Mouse (Mus musculus) liver, adult 2 months (tissue): ENCODE measurements at regions not wholly inside any gene's neighbourhood (a gene's known extent, or its start where the extent isn't known, plus 50 kb on each side); places are given as distances from the start of the nearest gene placed in this dataset.

Experiments used
- DNase-seq: peaks from one replicate; pipeline ENCODE4 v3.0.0-alpha.2; 2011; ENCODE audit warnings: low read depth, low spot score; ENCODE audit errors: extremely low read depth
- H3K27ac ChIP-seq: fragments of 200-500 bp; replicated peaks from 2 replicates; pipeline ENCODE4 v1.5.1; 2012; ENCODE audit warnings: low read depth, mild to moderate bottlenecking, control low read depth, inconsistent platforms, low read length; ENCODE audit not compliant: insufficient read depth
- H3K27me3 ChIP-seq: fragments of 200-500 bp; 2 replicates; pipeline ENCODE4 v1.6.1; 2012; ENCODE audit warnings: mild to moderate bottlenecking, moderate library complexity, low read length, inconsistent platforms; ENCODE audit not compliant: control insufficient read depth, insufficient read depth
- H3K36me3 ChIP-seq: fragments of 200-500 bp; 2 replicates; pipeline ENCODE4 v1.6.1; 2012; ENCODE audit warnings: low read length, inconsistent platforms; ENCODE audit not compliant: control insufficient read depth, insufficient read depth
- H3K4me1 ChIP-seq: fragments of 200-500 bp; 2 replicates; pipeline ENCODE4 v1.6.1; 2011; ENCODE audit warnings: low read length; ENCODE audit not compliant: control insufficient read depth, insufficient read depth
- H3K4me3 ChIP-seq: fragments of 200-500 bp; 2 replicates; pipeline ENCODE4 v1.5.1; 2011; ENCODE audit warnings: low read depth, mild to moderate bottlenecking, control low read depth, low read length, moderate library complexity; ENCODE audit not compliant: insufficient read depth
- H3K79me2 ChIP-seq: fragments of 200-500 bp; 2 replicates; pipeline ENCODE4 v1.6.1; 2012; ENCODE audit warnings: inconsistent platforms, mild to moderate bottlenecking, low read length, moderate library complexity; ENCODE audit not compliant: control insufficient read depth, insufficient read depth
- H3K9ac ChIP-seq: fragments of 200-500 bp; 2 replicates; pipeline ENCODE4 v1.6.1; 2012; ENCODE audit warnings: low read depth, mild to moderate bottlenecking, control low read depth, inconsistent platforms, low read length
- CTCF ChIP-seq: fragments of 200-500 bp; IDR thresholded peaks from 2 replicates; pipeline ENCODE4 v1.5.1; 2011; ENCODE audit warnings: low read depth, low read length, control low read depth
- POLR2A ChIP-seq: fragments of 200-500 bp; IDR thresholded peaks from 2 replicates; pipeline ENCODE4 v1.6.1; 2011; ENCODE audit warnings: low read length, control low read depth; ENCODE audit not compliant: insufficient read depth; ENCODE audit errors: extremely low read depth
- WGBS: fragments of 180-500 bp; shearing (Covaris S2); methylation state at CpG from one replicate; pipeline ENCODE4 v1.1.7; 2018; 5-methylcytosine and 5-hydroxymethylcytosine counted together

DNA sequence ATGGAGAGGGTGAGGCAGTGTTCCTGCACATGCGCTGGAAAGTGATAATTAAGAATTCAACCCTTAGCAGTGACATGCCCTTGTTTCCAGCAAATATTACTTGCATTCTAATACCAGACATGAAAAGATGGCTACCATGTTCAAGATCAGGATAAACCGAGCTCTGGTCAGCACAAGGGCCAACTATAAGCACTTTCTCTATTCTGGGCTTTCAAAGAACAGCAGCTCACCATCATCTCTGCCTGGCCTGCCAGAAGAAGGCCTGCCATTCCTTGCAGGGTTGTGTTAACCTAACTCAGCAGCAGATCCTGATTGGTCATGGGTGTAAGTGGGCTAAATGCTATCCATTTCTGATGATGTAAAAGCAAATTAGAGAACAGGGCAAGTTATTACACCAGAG is 558.6 kb upstream of the Zeb2 start:
- TF ChIP-seq CTCF, result no peak
- TF ChIP-seq POLR2A, result no peak

DNA sequence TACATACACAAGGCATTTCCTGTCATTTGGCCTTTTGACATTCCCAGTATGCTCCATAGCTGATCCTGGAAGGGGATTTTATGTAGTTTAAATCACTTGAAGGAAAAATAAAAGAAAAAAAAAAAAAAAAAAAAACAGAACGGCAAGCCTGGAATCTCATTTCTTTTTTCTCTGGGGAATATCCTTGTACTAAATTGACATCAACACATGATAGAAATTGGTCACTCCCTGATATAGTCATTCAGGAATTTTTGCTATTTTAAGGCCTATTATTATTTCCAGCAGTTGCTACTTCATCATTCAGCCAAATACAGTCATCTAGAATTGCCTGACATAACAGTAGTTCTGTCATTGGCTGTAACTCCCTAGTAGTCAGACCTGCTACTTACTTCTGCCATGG is 538.8 kb upstream of the Zeb2 start:
- Histone ChIP-seq H3K4me1 (no peaks in the 10 kb centered on the region), H3K9ac (no peak overlapping the region), H3K79me2 (no peaks in the 10 kb centered on the region), H3K4me3 (no peak overlapping the region), H3K27me3 (no peaks in the 10 kb centered on the region), H3K36me3 (no peaks in the 10 kb centered on the region), H3K27ac (no peak overlapping the region)
- no peak for DNase-seq
- TF ChIP-seq POLR2A (no peak), CTCF (no peak)
- WGBS, result 83% methylated on average over 1 of the region's 1 CpGs

More for the DNA sequence above, 558.6 kb upstream of the Zeb2 start:
- H3K36me3 ChIP-seq, result no peaks in the 10 kb centered on the region
- no peak overlapping the region for H3K27ac ChIP-seq
- H3K4me3 ChIP-seq, result no peak overlapping the region
- no peak overlapping the region for H3K9ac ChIP-seq
- H3K4me1 ChIP-seq, result no peaks in the 10 kb centered on the region
- H3K79me2 ChIP-seq, result no peaks in the 10 kb centered on the region
- no peak for DNase-seq
- H3K27me3 ChIP-seq, result no peaks in the 10 kb centered on the region
- 86% methylated on average over 2 of the region's 2 CpGs for WGBS

DNA sequence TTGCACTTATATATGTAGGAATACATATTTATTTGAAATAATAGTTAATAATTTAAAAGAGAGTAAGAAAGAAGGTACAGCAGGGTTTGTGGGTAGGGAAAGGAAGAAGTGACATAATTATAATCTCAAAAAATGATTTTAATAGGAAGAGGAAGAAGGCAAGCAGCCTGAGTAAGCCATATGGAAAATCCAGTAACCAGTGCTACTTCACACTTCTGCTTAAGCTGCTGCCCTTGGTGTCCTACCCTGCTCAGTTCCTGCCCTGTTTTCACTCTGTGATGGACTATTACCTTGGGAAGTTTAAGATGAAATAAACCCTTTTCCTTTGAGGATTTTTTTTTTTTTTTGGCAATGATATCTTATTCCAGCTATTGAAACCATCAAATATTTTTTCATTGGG is 537.5 kb upstream of the Zeb2 start:
- Histone ChIP-seq H3K9ac (no peak overlapping the region), H3K27me3 (no peaks in the 10 kb centered on the region), H3K27ac (no peak overlapping the region), H3K36me3 (no peaks in the 10 kb centered on the region), H3K4me3 (no peak overlapping the region), H3K4me1 (no peaks in the 10 kb centered on the region), H3K79me2 (no peaks in the 10 kb centered on the region)
- no peak for DNase-seq
- no peak for TF ChIP-seq CTCF
- TF ChIP-seq POLR2A, result no peak

DNA sequence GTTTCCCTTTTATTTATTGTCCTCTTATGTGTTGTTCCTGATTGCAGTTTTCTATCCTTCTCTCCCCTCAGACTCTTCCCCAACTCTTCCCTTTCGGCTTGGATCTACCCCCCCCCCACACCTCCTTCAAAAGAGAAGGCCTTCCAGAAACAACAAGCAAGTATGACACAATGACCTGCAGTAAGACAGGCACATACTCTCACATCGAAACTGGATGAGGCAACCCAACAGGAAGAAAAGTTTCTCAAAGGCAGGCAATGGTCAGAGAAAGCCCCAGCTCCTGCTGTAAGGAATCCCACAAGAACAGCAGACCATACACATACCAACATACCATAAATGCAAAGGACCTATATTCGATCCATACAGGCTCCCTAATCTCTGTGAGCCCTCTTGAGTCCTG is 535.8 kb upstream of the Zeb2 start:
- TF ChIP-seq POLR2A (no peak), CTCF (no peak)
- H3K79me2 ChIP-seq, result no peaks in the 10 kb centered on the region
- DNase-seq, result no peak
- WGBS, result 80% methylated on average over 3 of the region's 3 CpGs
- H3K27me3 ChIP-seq, result no peaks in the 10 kb centered on the region
- H3K27ac ChIP-seq, result no peak overlapping the region
- no peak overlapping the region for H3K4me3 ChIP-seq
- H3K9ac ChIP-seq, result no peak overlapping the region
- no peaks in the 10 kb centered on the region for H3K4me1 ChIP-seq
- H3K36me3 ChIP-seq, result no peaks in the 10 kb centered on the region

DNA sequence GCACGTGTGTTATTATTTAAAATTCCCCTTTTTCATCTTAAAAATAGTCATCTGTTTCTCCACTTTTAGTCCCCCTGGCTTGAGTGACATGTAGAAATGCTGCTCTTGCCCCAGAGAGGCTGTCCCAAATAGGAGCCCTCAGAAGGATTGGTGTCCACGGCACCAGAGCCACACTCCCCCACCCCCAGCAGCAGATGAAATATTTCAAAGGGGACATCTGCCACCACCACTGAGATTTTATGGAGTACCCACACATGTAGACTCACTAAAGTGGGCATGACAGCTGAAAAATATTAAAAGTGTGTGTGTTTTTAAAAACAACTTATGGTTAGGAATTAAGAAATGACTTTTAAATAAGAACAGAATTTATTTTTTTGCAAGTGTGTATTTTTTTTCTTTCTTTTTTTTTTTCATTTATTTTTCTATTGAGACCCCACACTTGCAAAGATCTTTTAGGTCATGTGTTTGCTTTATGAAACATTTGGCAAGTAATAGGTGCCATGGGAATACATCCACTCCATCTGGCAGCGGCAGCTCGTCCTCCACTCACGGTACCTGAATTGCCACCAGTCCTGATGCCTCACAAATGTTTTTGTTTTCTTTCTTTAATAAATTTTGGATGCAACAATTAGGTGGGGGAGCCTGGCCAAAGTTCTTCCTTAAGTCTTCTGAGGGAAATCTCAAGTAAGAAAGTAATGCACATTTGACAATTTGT is 533.2 kb upstream of the Zeb2 start:
- no peak overlapping the region for H3K4me3 ChIP-seq
- DNase-seq, result no peak
- TF ChIP-seq CTCF (no peak), POLR2A (no peak)
- H3K27ac ChIP-seq, result no peak overlapping the region
- H3K4me1 ChIP-seq, result no peaks in the 10 kb centered on the region
- H3K27me3 ChIP-seq, result no peaks in the 10 kb centered on the region
- 88% methylated on average over 5 of the region's 5 CpGs for WGBS
- H3K79me2 ChIP-seq, result no peaks in the 10 kb centered on the region
- H3K36me3 ChIP-seq, result no peaks in the 10 kb centered on the region
- H3K9ac ChIP-seq, result no peak overlapping the region

DNA sequence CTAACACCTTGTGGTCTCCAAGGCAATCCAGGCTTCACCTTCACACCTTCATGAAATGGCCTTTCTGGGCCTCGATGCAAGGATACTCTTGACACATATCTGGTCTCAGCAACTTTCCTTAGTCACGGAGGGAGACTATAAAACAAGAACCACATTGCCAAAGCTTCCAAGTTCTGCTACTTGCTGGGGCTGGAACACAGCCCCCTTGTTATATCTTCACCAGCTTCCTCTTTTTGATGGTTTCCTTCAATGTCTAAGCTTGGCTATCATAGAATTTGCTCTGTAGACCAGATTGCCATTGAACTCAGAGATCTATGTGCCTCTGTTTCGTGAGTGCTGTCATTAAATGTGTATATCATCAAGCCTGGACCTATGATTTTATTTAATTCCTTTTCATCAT is 530.7 kb upstream of the Zeb2 start:
- no peaks in the 10 kb centered on the region for H3K27me3 ChIP-seq
- 85% methylated on average over 3 of the region's 3 CpGs for WGBS
- TF ChIP-seq CTCF, result no peak
- TF ChIP-seq POLR2A, result no peak
- no peaks in the 10 kb centered on the region for H3K4me1 ChIP-seq
- H3K27ac ChIP-seq, result no peak overlapping the region
- no peak overlapping the region for H3K4me3 ChIP-seq
- H3K36me3 ChIP-seq, result no peaks in the 10 kb centered on the region
- H3K9ac ChIP-seq, result no peak overlapping the region
- no peaks in the 10 kb centered on the region for H3K79me2 ChIP-seq
- DNase-seq, result no peak
